Comparison of ENCODE assay signal across 8 mouse cellular contexts in genomic region chr1:93825771-93826539, GRCm38 (mm10). TPM values are rescaled to one million over a fixed set of nuclear protein-coding genes. Genes with fewer than 3 reads are reported as not detected.
A peak's percentile ranks its signal among the peaks of the same experiment; 100 is the strongest.
DNase-seq lines count a peak whose midpoint lies in the region; ATAC-seq and TF ChIP-seq lines count a peak whose summit lies in the region.

No protein-coding gene starts in this region.

- TF ChIP-seq EP300 in liver, postnatal 0 days (IDR thresholded peaks at IDR 0.05; ENCODE audit: low read depth) = no peak
- no peak for TF ChIP-seq EP300 in stomach, postnatal 0 days (optimal IDR thresholded peaks at IDR 0.05)

- peak overlapping the region; percentile 87 for H3K27ac ChIP-seq in hindbrain, embryonic 11.5 days (ENCODE audit: low read depth, low read length)
- H3K27ac ChIP-seq in liver, postnatal 0 days (ENCODE audit: low read depth) = peak overlapping the region; percentile 99
- H3K27ac ChIP-seq in stomach, postnatal 0 days (replicated peaks) = peak overlapping the region; percentile 97

- no peaks in the 10 kb centered on the region; the same call in 1 of the 2 replicates for H3K4me1 ChIP-seq in hindbrain, embryonic 11.5 days (replicated peaks; ENCODE audit: control insufficient read depth, insufficient read depth, low read length)
- H3K4me1 ChIP-seq in liver, postnatal 0 days (ENCODE audit: insufficient read depth) = peaks cover 20% of the 10 kb centered on the region
- peaks cover 3% of the 10 kb centered on the region; the same call in 1 of the 2 replicates for H3K4me1 ChIP-seq in stomach, postnatal 0 days (replicated peaks; ENCODE audit: control insufficient read depth, insufficient read depth)

- H3K36me3 ChIP-seq in hindbrain, embryonic 11.5 days (ENCODE audit: control insufficient read depth, insufficient read depth, low read length) = no peaks in the 10 kb centered on the region
- H3K36me3 ChIP-seq in liver, postnatal 0 days (replicated peaks; ENCODE audit: insufficient read depth, low read length) = peaks cover 7% of the 10 kb centered on the region
- peaks cover 3% of the 10 kb centered on the region; the same call in 1 of the 2 replicates for H3K36me3 ChIP-seq in stomach, postnatal 0 days (ENCODE audit: control insufficient read depth, insufficient read depth, low read length)

- peak overlapping the region; percentile 62 for H3K9ac ChIP-seq in hindbrain, embryonic 11.5 days (ENCODE audit: low read depth, low read length)
- peak overlapping the region; percentile 77 for H3K9ac ChIP-seq in liver, postnatal 0 days (replicated peaks)
- peak overlapping the region; percentile 70 for H3K9ac ChIP-seq in stomach, postnatal 0 days (ENCODE audit: low read length)

- peak; percentile 50 for DNase-seq in cerebellum, adult 11 months
- no peak for DNase-seq in cerebellum, postnatal 4 days (ENCODE audit: low spot score in 2 of 2)
- DNase-seq in spleen, postnatal 10 days (ENCODE audit: low spot score in 2 of 2) = peak; percentile 43 to 50
- no peak for DNase-seq in spleen, postnatal 14 days (ENCODE audit: low spot score in 2 of 2)
- peak; percentile 42 for DNase-seq in hindbrain, embryonic 11.5 days (ENCODE audit: low spot score)
- no peak for DNase-seq in liver, postnatal 0 days
- no peak for DNase-seq in stomach, postnatal 0 days (ENCODE audit: low spot score)
- no peak for DNase-seq in c-Kit-positive CD71-positive TER-119-positive erythroid progenitor cells, embryonic 14.5 days (ENCODE audit: low spot score)

- 40% methylated on average over 27 of the region's 27 CpGs for WGBS in hindbrain, embryonic 11.5 days
- WGBS in liver, postnatal 0 days (ENCODE audit: insufficient replicate concordance) = 43% methylated on average over 27 of the region's 27 CpGs
- WGBS in stomach, postnatal 0 days = 38% methylated on average over 27 of the region's 27 CpGs

- H3K27me3 ChIP-seq in hindbrain, embryonic 11.5 days (ENCODE audit: control insufficient read depth, insufficient read depth, low read length) = no peaks in the 10 kb centered on the region
- H3K27me3 ChIP-seq in liver, postnatal 0 days (ENCODE audit: insufficient read depth, low read length) = no peaks in the 10 kb centered on the region
- no peaks in the 10 kb centered on the region for H3K27me3 ChIP-seq in stomach, postnatal 0 days (ENCODE audit: control insufficient read depth, insufficient read depth, low read length)

- 0 out of 2 replicates have a peak, but pooled peaks have one; percentile 19 for TF ChIP-seq CTCF in liver, postnatal 0 days (IDR thresholded peaks at IDR 0.05; ENCODE audit: low read depth)
- peak; percentile 47 for TF ChIP-seq CTCF in stomach, postnatal 0 days (IDR thresholded peaks at IDR 0.05; ENCODE audit: low read depth)

- ATAC-seq in hindbrain, embryonic 11.5 days (ENCODE audit: low FRiP score) = peak; percentile 49
- no peak for ATAC-seq in liver, postnatal 0 days
- 0 out of 2 replicates have a peak, but pooled peaks have one; percentile 36 for ATAC-seq in stomach, postnatal 0 days (ENCODE audit: low FRiP score, low TSS enrichment)

- no peaks in the 10 kb centered on the region for H3K9me3 ChIP-seq in hindbrain, embryonic 11.5 days (ENCODE audit: control insufficient read depth, low read length)
- H3K9me3 ChIP-seq in liver, postnatal 0 days (ENCODE audit: low read length) = no peaks in the 10 kb centered on the region
- no peaks in the 10 kb centered on the region for H3K9me3 ChIP-seq in stomach, postnatal 0 days (ENCODE audit: control insufficient read depth, low read length)

- H3K4me2 ChIP-seq in hindbrain, embryonic 11.5 days (replicated peaks; ENCODE audit: low read depth, low read length) = peak overlapping the region; percentile 63
- peak overlapping the region; percentile 84 for H3K4me2 ChIP-seq in liver, postnatal 0 days (ENCODE audit: low read depth, low read length)
- H3K4me2 ChIP-seq in stomach, postnatal 0 days (replicated peaks; ENCODE audit: low read depth) = peak overlapping the region; percentile 72

- peak overlapping the region; percentile 42 for H3K4me3 ChIP-seq in hindbrain, embryonic 11.5 days (ENCODE audit: low read depth, low read length)
- H3K4me3 ChIP-seq in liver, postnatal 0 days (ENCODE audit: low read depth, low read length) = peak overlapping the region; percentile 53
- H3K4me3 ChIP-seq in stomach, postnatal 0 days (ENCODE audit: low read depth, low read length) = peak overlapping the region; percentile 50

RNA-seq across cellular contexts. Expression of gene D2hgdh, which starts 1.2 kb away (rescaled TPM):
- 9.5 and 11.9 TPM in 2 replicates for polyA plus RNA-seq in hindbrain, embryonic 11.5 days (2014; fragmentation: Nextera tagmentation; extraction: Ambion mirVana)
- 4.3 and 5.7 TPM in 2 replicates for polyA plus RNA-seq in liver, postnatal 0 days (2015; fragmentation: Nextera tagmentation; extraction: Ambion mirVana)
- 7.5 and 8.6 TPM in 2 replicates for polyA plus RNA-seq in stomach, postnatal 0 days (2015; fragmentation: Nextera tagmentation; extraction: Ambion mirVana)

RNA-seq across cellular contexts. Expression of gene Ing5, which starts 22.2 kb away (rescaled TPM):
- polyA plus RNA-seq in hindbrain, embryonic 11.5 days (2014; fragmentation: Nextera tagmentation; extraction: Ambion mirVana) = 14.7 and 15.0 TPM in 2 replicates
- polyA plus RNA-seq in liver, postnatal 0 days (2015; fragmentation: Nextera tagmentation; extraction: Ambion mirVana) = 4.6 and 5.7 TPM in 2 replicates
- 9.3 and 10.4 TPM in 2 replicates for polyA plus RNA-seq in stomach, postnatal 0 days (2015; fragmentation: Nextera tagmentation; extraction: Ambion mirVana)

RNA-seq across cellular contexts. Expression of gene Dtymk, which starts 24.2 kb away (rescaled TPM):
- 221 and 230 TPM in 2 replicates for polyA plus RNA-seq in hindbrain, embryonic 11.5 days (2014; fragmentation: Nextera tagmentation; extraction: Ambion mirVana)
- polyA plus RNA-seq in liver, postnatal 0 days (2015; fragmentation: Nextera tagmentation; extraction: Ambion mirVana) = 73.3 and 78.9 TPM in 2 replicates
- polyA plus RNA-seq in stomach, postnatal 0 days (2015; fragmentation: Nextera tagmentation; extraction: Ambion mirVana) = 108 and 110 TPM in 2 replicates

RNA-seq across cellular contexts. Expression of gene Gal3st2, which starts 35.2 kb away (rescaled TPM):
- polyA plus RNA-seq in hindbrain, embryonic 11.5 days (2014; fragmentation: Nextera tagmentation; extraction: Ambion mirVana) = not detected in 2 replicates
- polyA plus RNA-seq in liver, postnatal 0 days (2015; fragmentation: Nextera tagmentation; extraction: Ambion mirVana) = 0.06 TPM in 1 of 2 replicates, not detected in the other
- 0.07 and 0.08 TPM in 2 replicates for polyA plus RNA-seq in stomach, postnatal 0 days (2015; fragmentation: Nextera tagmentation; extraction: Ambion mirVana)

Comparison
In these comparisons a context has a peak if more than half of its experiments do, and no peak if none do; other contexts are left out.
1. DNase-seq: peak in cerebellum, adult 11 months (single experiment), spleen, postnatal 10 days (2 of 2) and hindbrain, embryonic 11.5 days (single experiment); none in cerebellum, postnatal 4 days (0 of 2), spleen, postnatal 14 days (0 of 2), liver, postnatal 0 days (single experiment), stomach, postnatal 0 days (single experiment) and c-Kit-positive CD71-positive TER-119-positive erythroid progenitor cells, embryonic 14.5 days (single experiment).
2. Peak in every context shown above with its lines, with median percentiles within 50 percentile points of each other: H3K27ac ChIP-seq, H3K4me2 ChIP-seq, H3K4me3 ChIP-seq and H3K9ac ChIP-seq.